Mouse (Mus musculus) G1E (cell line): ENCODE data around the gene Mfrp.

Experiments used
- CTCF ChIP-seq: IDR thresholded peaks from 2 replicates; pipeline ENCODE4 v1.5.1; 2012; ENCODE audit warnings: low read depth, low read length, inconsistent platforms, mixed read lengths
- GATA1 ChIP-seq: IDR thresholded peaks from 2 replicates; pipeline ENCODE4 v1.6.1; 2012; ENCODE audit warnings: borderline replicate concordance, low read length, inconsistent platforms, mixed read lengths
- TAL1 ChIP-seq: conservative IDR thresholded peaks from 2 replicates; pipeline ENCODE4 v1.6.1; 2012; ENCODE audit warnings: low read depth, low read length, inconsistent platforms, mixed read lengths

DNA sequence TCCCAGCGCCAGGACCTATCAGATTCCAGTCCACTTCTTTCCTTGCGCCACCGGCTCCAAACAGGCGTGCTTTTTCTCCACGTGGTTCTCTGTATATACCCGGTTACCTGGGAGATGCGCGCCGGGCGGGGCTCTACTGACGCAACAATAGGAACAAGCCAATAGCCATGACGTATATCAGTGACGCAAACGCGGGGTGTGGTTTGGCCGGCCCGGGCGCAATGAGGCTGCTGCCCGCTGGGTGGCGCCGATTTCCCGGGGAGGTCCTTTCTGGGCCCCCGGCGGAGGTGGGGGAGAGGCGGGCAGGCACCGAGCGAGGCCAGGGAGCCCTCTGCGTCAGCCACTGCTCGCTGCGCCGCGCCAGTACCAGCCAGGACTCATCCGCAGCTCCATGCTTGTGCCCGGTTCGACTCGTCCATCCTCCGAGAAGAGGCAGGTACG lies 34.7 kb upstream of the Mfrp start, which contains the start of gene Usp2:
- TF ChIP-seq CTCF (peak; percentile 64; the same call in 1 of the 2 replicates), GATA1 (no peak), TAL1 (no peak)
